Mouse (Mus musculus) forebrain, embryonic 13.5 days (tissue): Measurements from ENCODE around the gene Ifi27l2a. TPM values are rescaled to one million over a fixed set of nuclear protein-coding genes. Genes with fewer than 3 reads are reported as not detected.
"Not testable (repeated sequence)": the region's sequence is repeated elsewhere in the genome, so short reads cannot be mapped to it uniquely, and the experiment has no call there.

ENCODE experiments used
- ATAC-seq: fragments of 200-750 bp; cut with Nextera tagmentation; 2 replicates; pipeline ENCODE4 v1.8.0; 2017
- H3K27ac ChIP-seq: fragments of 300-500 bp; sonication (generic); 2 replicates; pipeline ENCODE4 v1.5.1; 2015; ENCODE audit warnings: inconsistent platforms, mild to moderate bottlenecking, moderate library complexity
- H3K27me3 ChIP-seq: fragments of 300-500 bp; sonication (generic); 2 replicates; pipeline ENCODE4 v1.6.1; 2015; ENCODE audit warnings: mild to moderate bottlenecking, inconsistent platforms
- H3K36me3 ChIP-seq: fragments of 300-500 bp; sonication (generic); 2 replicates; pipeline ENCODE4 v1.6.1; 2015; ENCODE audit warnings: mild to moderate bottlenecking, inconsistent platforms; ENCODE audit not compliant: poor library complexity, severe bottlenecking
- H3K4me1 ChIP-seq: fragments of 300-500 bp; sonication (generic); 2 replicates; pipeline ENCODE4 v1.6.1; 2015; ENCODE audit warnings: inconsistent platforms
- H3K4me2 ChIP-seq: fragments of 300-500 bp; sonication (generic); 2 replicates; pipeline ENCODE4 v1.6.1; 2015; ENCODE audit warnings: inconsistent platforms, mild to moderate bottlenecking, moderate library complexity
- H3K4me3 ChIP-seq: fragments of 300-500 bp; sonication (generic); 2 replicates; pipeline ENCODE4 v1.5.1; 2015; ENCODE audit warnings: mild to moderate bottlenecking, inconsistent platforms
- H3K9ac ChIP-seq: fragments of 300-500 bp; sonication (generic); 2 replicates; pipeline ENCODE4 v1.6.1; 2015; ENCODE audit warnings: mild to moderate bottlenecking, inconsistent platforms
- H3K9me3 ChIP-seq: fragments of 300-500 bp; sonication (generic); replicated peaks from 2 replicates; pipeline ENCODE4 v1.6.1; 2016; ENCODE audit warnings: inconsistent platforms
- WGBS: fragments of 180-500 bp; shearing (Covaris S2); methylation state at CpG from one replicate; pipeline ENCODE4 v1.1.7; 2015; 5-methylcytosine and 5-hydroxymethylcytosine counted together
- polyA plus RNA-seq: library from polyadenylated mRNA; unstranded; fragments of >200 nt; fragmentation: Nextera tagmentation; extraction: Ambion mirVana; gene quantifications from 2 replicates; pipeline ENCODE4 v1.2.1, GENCODE M21; 2015

Gene Ifi27l2a
- 1.6 and 2.5 TPM in 2 replicates for polyA plus RNA-seq

DNA sequence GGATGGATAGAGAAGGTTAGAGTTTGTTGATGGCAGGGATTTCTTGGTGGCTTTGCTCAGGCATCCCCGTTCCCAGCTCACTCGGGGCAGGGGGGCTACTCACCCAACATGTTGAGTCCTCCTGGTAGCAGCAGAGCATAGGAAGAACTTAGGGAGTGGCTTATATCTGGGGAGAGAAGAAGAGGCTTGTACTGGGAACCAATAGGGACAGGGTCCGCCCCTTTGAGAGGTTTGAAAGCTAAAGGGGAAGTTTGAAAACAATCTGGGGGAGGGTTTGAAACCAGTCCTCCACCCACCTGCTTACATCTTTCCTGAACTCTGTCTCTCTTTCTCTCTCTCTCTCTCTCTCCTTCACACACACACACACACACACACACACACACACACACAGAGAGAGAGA is at the start of gene Ifi27l2a:
TSS of gene Ifi27l2a (minus strand) at position 157 of the 400 bp plus-strand sequence.
- no peaks in the 10 kb centered on the region for H3K36me3 ChIP-seq
- no peaks in the 10 kb centered on the region for H3K27me3 ChIP-seq
- H3K9ac ChIP-seq, result no peak within 1 kb of the TSS
- H3K9me3 ChIP-seq, result no peaks in the 10 kb centered on the region
- no peak within 1 kb of the TSS for H3K4me3 ChIP-seq
- H3K4me2 ChIP-seq, result no peak within 1 kb of the TSS
- ATAC-seq, result no peak
- H3K4me1 ChIP-seq, result no peaks in the 10 kb centered on the region
- no peak within 1 kb of the TSS for H3K27ac ChIP-seq
- WGBS, result 62% methylated on average over 3 of the region's 3 CpGs

GRCm38 (mm10) chr12:103492767-103493166 is 49.3 kb upstream of the Ifi27l2a start:
- no peak overlapping the region for H3K4me2 ChIP-seq
- no peak overlapping the region for H3K27ac ChIP-seq
- no peaks in the 10 kb centered on the region for H3K4me1 ChIP-seq
- H3K9me3 ChIP-seq, result no peaks in the 10 kb centered on the region
- no peak overlapping the region for H3K4me3 ChIP-seq
- H3K9ac ChIP-seq, result no peak overlapping the region
- ATAC-seq, result peak; percentile 33; the same call in 1 of the 2 replicates
- no peaks in the 10 kb centered on the region for H3K36me3 ChIP-seq
- 29% methylated on average over 5 of the region's 5 CpGs for WGBS
- H3K27me3 ChIP-seq, result no peaks in the 10 kb centered on the region

DNA sequence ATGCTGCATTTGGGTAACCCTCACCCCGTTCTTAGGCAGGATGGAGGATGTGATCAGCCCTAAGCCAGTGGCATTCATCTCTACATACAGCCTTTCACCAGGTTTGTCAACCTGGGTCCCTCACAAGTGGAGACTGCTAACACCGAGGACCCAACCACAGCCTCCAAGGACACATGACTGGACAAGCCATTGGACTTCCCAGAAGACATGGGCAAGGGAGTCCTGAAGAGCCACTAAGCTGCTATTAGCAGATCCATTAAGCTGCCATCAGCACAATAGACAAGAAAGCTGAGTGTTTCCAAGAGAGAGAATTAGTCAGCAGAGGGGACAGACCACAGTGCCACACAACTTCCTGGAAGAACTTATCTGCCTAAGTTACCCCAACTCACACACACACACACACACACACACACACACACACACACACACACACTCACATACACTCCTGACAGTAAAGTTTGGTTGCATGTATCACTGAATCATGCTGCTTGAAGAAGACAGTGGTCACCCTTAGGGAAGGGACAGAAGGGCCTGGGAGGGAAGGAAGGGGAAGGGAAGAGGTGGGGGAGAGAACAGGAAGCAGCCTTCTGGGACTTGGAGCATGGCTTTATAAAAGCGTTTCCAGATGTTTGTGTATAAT is 47.7 kb upstream of the Ifi27l2a start:
- Histone ChIP-seq H3K4me2 (no peak overlapping the region), H3K27ac (no peak overlapping the region), H3K9me3 (no peaks in the 10 kb centered on the region), H3K4me3 (no peak overlapping the region), H3K9ac (no peak overlapping the region), H3K27me3 (no peaks in the 10 kb centered on the region), H3K36me3 (no peaks in the 10 kb centered on the region), H3K4me1 (no peaks in the 10 kb centered on the region)
- WGBS, result 77% methylated on average over 3 of the region's 3 CpGs
- ATAC-seq, result no peak

GRCm38 (mm10) chr12:103487750-103488149 is 44.3 kb upstream of the Ifi27l2a start:
- Histone ChIP-seq H3K4me2 (no peak overlapping the region), H3K27me3 (no peaks in the 10 kb centered on the region), H3K4me3 (no peak overlapping the region), H3K36me3 (no peaks in the 10 kb centered on the region), H3K27ac (no peak overlapping the region), H3K9me3 (no peaks in the 10 kb centered on the region), H3K9ac (no peak overlapping the region), H3K4me1 (no peaks in the 10 kb centered on the region)
- ATAC-seq, result no peak
- 74% methylated on average over 2 of the region's 2 CpGs for WGBS

DNA sequence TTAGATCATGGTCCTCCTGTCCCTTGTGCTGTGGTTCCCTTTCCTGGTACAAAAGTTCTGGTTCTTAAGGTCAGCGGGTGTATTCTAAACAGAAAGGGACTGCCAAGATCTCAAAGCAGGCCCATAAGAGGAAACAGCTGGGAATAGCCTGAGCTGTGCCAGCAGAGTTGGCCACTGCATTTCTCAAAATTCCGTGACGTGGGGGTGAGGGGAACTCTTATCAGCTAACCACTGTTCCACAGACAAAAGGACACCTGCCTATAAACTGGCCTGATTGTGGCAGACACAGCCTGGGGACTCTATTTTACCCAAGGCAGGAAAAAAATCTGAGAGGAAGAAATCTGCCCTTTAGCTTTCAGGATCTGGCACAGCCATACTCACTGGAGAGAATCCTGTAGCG is 43.8 kb upstream of the Ifi27l2a start:
- H3K27ac ChIP-seq, result no peak overlapping the region
- no peak overlapping the region for H3K9ac ChIP-seq
- H3K27me3 ChIP-seq, result no peaks in the 10 kb centered on the region
- no peaks in the 10 kb centered on the region for H3K4me1 ChIP-seq
- no peaks in the 10 kb centered on the region for H3K36me3 ChIP-seq
- no peaks in the 10 kb centered on the region for H3K9me3 ChIP-seq
- H3K4me2 ChIP-seq, result no peak overlapping the region
- WGBS, result 78% methylated on average over 4 of the region's 4 CpGs
- H3K4me3 ChIP-seq, result no peak overlapping the region
- no peak for ATAC-seq

DNA sequence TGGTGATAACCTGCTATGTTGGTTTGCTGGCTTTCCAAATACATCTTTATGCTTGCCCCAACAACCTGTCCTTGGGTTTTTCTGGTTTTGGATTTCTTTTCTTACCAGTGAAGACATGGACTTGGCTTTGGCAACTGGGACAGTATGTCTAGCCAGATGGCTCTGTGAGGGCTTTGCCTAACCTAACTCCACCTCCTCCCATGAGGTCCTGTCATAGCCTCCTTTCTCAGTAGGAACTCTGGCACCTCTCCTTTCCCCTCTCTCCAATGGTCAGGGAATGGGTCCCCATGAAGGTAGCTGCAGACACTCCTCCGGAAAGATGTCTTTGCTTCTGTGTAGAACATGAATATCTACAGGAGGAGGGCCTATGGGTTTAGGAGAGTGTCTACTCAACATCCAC is 43.2 kb upstream of the Ifi27l2a start:
- Histone ChIP-seq H3K9ac (no peak overlapping the region), H3K4me1 (no peaks in the 10 kb centered on the region), H3K4me2 (no peak overlapping the region), H3K4me3 (no peak overlapping the region), H3K27ac (no peak overlapping the region), H3K36me3 (no peaks in the 10 kb centered on the region), H3K27me3 (no peaks in the 10 kb centered on the region), H3K9me3 (no peaks in the 10 kb centered on the region)
- no peak for ATAC-seq
- 90% methylated on average over 1 of the region's 1 CpGs for WGBS

- H3K9ac ChIP-seq, H3K4me3 ChIP-seq, H3K27ac ChIP-seq, H3K36me3 ChIP-seq, H3K27me3 ChIP-seq, H3K4me1 ChIP-seq, H3K4me2 ChIP-seq, H3K9me3 ChIP-seq, ATAC-seq: not testable (repeated sequence)
- 63% methylated on average over 9 of the region's 9 CpGs for WGBS
Measured at GRCm38 (mm10) chr12:103484200-103484972, 40.9 kb upstream of the Ifi27l2a start.

DNA sequence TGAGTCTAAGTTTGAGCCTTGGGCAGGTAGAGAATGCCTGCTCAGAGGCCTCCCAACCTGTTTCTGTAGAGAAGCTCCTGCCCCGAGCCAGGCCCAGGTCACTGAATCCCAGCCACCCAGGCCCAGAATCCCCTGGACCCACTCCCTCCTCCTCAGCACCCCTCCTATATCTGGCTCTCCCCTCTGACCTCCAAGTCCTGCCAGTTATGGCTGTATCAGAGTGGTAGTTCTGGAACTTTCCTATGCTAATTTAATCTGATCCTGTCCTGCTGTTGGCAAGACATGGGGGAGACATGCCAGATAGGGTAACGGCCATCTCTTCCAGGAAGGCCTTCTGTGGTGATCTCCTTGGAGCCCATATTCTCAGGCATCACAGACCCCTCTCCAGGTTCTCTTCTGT is 39.3 kb upstream of the Ifi27l2a start:
- H3K27me3 ChIP-seq, result no peaks in the 10 kb centered on the region
- H3K9me3 ChIP-seq, result no peaks in the 10 kb centered on the region
- no peaks in the 10 kb centered on the region for H3K36me3 ChIP-seq
- H3K27ac ChIP-seq, result no peak overlapping the region
- 80% methylated on average over 2 of the region's 2 CpGs for WGBS
- no peak overlapping the region for H3K4me3 ChIP-seq
- H3K4me1 ChIP-seq, result no peaks in the 10 kb centered on the region
- H3K9ac ChIP-seq, result no peak overlapping the region
- ATAC-seq, result no peak
- H3K4me2 ChIP-seq, result no peak overlapping the region

DNA sequence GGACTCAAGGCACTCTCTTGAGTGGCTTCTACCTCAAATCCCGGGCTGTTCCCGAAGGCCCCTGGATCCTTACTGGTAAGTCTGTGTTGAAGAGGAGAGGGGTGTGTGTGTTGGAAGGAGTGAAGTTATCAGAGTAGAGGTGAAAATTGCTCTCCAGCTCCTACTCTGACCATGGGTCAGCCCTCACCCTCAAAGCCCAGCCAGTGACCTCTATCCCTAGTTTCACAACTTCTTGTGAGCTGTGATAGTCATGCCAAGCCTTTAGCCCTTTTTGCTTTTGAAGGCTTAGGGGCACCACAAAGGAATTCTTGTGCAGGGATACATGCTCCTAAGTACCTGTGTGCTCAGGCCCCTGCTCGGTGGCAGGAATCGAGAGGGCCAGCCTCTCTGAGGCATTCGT is 38.2 kb upstream of the Ifi27l2a start:
- H3K4me1 ChIP-seq, result no peaks in the 10 kb centered on the region
- no peak overlapping the region for H3K9ac ChIP-seq
- ATAC-seq, result no peak
- no peak overlapping the region for H3K4me2 ChIP-seq
- 75% methylated on average over 5 of the region's 5 CpGs for WGBS
- H3K4me3 ChIP-seq, result no peak overlapping the region
- no peaks in the 10 kb centered on the region for H3K27me3 ChIP-seq
- no peaks in the 10 kb centered on the region for H3K36me3 ChIP-seq
- no peak overlapping the region for H3K27ac ChIP-seq
- H3K9me3 ChIP-seq, result no peaks in the 10 kb centered on the region

DNA sequence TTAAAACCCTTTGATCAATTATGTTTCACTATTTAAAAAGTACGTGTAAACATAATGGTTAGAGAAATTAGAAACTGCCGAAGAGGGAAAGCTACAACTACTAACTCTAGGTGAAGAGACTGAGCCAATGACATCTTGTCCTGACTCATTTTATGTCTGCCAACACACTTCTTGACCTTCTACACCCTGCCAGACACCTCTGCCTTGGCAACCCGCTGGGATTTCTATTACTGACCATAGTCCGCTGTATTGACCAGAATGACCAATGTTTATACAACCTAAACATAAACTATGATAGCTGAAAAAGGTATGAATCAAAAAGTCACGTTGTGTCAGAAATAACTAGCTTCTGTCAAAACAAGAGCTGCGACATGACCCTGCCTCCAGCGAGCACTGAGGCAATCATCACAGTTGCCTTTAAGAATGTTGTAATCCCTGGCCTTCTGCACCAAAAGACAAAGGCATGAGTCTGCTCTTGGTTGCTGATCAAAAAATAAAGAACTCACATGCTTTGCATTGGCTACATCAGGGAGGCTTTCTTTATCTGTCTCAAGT is 34.1 kb upstream of the Ifi27l2a start:
- 82% methylated on average over 7 of the region's 7 CpGs for WGBS
- ATAC-seq, result no peak
- no peak overlapping the region for H3K4me2 ChIP-seq
- H3K27me3 ChIP-seq, result no peaks in the 10 kb centered on the region
- no peak overlapping the region for H3K4me3 ChIP-seq
- no peak overlapping the region for H3K27ac ChIP-seq
- no peaks in the 10 kb centered on the region for H3K36me3 ChIP-seq
- H3K4me1 ChIP-seq, result no peaks in the 10 kb centered on the region
- H3K9me3 ChIP-seq, result no peaks in the 10 kb centered on the region
- H3K9ac ChIP-seq, result no peak overlapping the region

DNA sequence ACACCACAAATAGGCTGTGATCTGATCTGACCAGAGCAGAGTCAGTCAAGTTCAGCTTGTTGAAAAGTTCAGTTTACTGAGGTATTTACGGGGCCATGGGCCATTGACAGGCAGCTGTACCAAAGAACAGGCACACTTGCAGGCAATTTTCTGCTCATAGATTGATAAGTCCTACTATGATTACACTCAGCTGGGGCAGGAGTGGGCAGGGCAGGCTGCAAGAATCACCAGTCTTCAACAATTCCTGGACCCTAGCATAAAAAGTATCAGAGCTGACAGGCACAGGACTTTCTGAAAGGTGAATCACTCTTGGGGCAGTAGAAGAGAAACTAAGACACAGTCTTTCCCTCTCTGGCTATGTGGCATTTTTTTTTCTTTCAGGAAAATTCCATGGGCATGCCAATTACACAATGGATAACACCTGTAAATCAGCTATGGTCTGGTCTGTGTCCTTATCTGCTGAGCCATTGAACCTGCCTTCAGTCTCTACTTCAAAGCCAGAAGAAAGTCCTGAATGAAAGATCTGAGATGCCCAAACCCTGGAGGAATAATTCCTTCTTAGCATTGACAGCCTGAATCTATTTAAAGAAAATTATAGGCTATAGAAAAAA is 33.4 kb upstream of the Ifi27l2a start:
- Histone ChIP-seq H3K27me3 (no peaks in the 10 kb centered on the region), H3K9me3 (no peaks in the 10 kb centered on the region), H3K4me2 (no peak overlapping the region), H3K27ac (no peak overlapping the region), H3K4me1 (no peaks in the 10 kb centered on the region), H3K4me3 (no peak overlapping the region), H3K36me3 (no peaks in the 10 kb centered on the region), H3K9ac (no peak overlapping the region)
- no peak for ATAC-seq
- 85% methylated on average over 1 of the region's 1 CpGs for WGBS

DNA sequence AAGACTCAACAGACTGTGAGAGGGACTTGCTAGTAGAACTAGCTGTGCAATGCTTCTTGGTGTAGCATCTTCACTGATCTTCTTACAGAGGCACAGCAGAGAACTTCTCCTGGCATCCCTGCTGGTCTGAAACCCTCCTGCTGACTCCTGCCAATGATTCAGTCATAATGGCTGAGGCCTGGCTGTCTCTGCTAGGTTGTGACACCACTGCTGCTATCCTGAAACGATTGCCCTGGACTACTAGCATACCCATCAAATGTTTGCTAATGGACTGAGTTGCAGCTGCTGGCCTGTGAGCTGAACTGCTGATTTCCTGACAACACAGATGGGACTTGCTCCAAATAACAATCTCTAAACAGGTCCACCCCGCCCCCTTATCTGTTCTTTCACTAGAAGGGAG is 31.0 kb upstream of the Ifi27l2a start:
- Histone ChIP-seq H3K27ac (no peak overlapping the region), H3K4me1 (no peaks in the 10 kb centered on the region), H3K4me2 (no peak overlapping the region), H3K36me3 (no peaks in the 10 kb centered on the region), H3K27me3 (no peaks in the 10 kb centered on the region), H3K4me3 (no peak overlapping the region), H3K9me3 (no peaks in the 10 kb centered on the region), H3K9ac (no peak overlapping the region)
- no peak for ATAC-seq
- WGBS, result 48% methylated on average over 2 of the region's 2 CpGs
